Comparison of ENCODE assay signal across 9 mouse cellular contexts in the genomic region with DNA sequence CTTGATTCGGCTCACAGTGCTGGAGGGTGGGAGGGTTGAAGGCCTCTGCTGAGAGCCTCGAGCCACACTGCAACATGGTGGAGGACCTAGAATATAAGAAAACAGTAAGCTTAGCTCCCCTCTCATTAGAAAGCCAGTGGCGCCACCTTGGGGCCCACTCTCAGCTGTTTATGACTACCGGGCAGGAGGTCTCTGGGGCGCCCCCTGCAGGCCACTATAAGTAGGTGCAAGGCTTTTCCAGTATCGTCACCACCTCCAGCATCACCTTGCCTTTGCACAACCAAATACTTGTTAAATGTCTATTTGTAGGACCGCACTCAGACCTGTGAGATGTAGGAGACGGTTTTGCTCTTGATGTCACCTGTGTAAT. TPM values are rescaled to one million over a fixed set of nuclear protein-coding genes. Genes with fewer than 3 reads are reported as not detected.
DNase-seq lines count a peak whose midpoint lies in the region; ATAC-seq and TF ChIP-seq lines count a peak whose summit lies in the region.
"Had no signal": no experiment of that assay in that cellular context is flagged by ENCODE, and none has a peak within 500 bp of the region (broad histone marks: within the 10 kb centered on the region; RNA-seq: fewer than 3 reads in every experiment).

No protein-coding gene starts in this region.

- H3K27me3 ChIP-seq in forebrain, embryonic 11.5 days (ENCODE audit: control insufficient read depth, insufficient read depth, low read length) = no peaks in the 10 kb centered on the region
- no peaks in the 10 kb centered on the region for H3K27me3 ChIP-seq in forebrain, embryonic 15.5 days
- no peaks in the 10 kb centered on the region for H3K27me3 ChIP-seq in small intestine, adult 2 months (ENCODE audit: control insufficient read depth, insufficient read depth, low read length)

- H3K4me2 ChIP-seq in forebrain, embryonic 11.5 days (ENCODE audit: low read depth, low read length, severe bottlenecking) = no peak overlapping the region
- no peak overlapping the region for H3K4me2 ChIP-seq in forebrain, embryonic 15.5 days (replicated peaks)

- no peaks in the 10 kb centered on the region for H3K36me3 ChIP-seq in forebrain, embryonic 11.5 days (ENCODE audit: control insufficient read depth, insufficient read depth, low read length)
- H3K36me3 ChIP-seq in forebrain, embryonic 15.5 days = no peaks in the 10 kb centered on the region
- H3K36me3 ChIP-seq in small intestine, adult 2 months (ENCODE audit: control insufficient read depth, insufficient read depth, low read length) = no peaks in the 10 kb centered on the region

- no peaks in the 10 kb centered on the region for H3K4me1 ChIP-seq in forebrain, embryonic 11.5 days (replicated peaks; ENCODE audit: control insufficient read depth, insufficient read depth, low read length)
- H3K4me1 ChIP-seq in forebrain, embryonic 15.5 days = peaks cover 2% of the 10 kb centered on the region; the same call in 1 of the 2 replicates
- H3K4me1 ChIP-seq in small intestine, adult 2 months (ENCODE audit: control insufficient read depth, insufficient read depth, insufficient read length, low read length) = no peaks in the 10 kb centered on the region

- DNase-seq in forebrain, embryonic 11.5 days (ENCODE audit: low spot score) = peak; percentile 76
- DNase-seq in adipocyte (ENCODE audit: low spot score) = peak; percentile 51
- peak; percentile 31 to 59 for DNase-seq in cerebellum, postnatal 4 days (ENCODE audit: low spot score in 2 of 2)
- peak; percentile 47 to 61 for DNase-seq in heart, adult 18-20 months
- peak; percentile 65 to 71 for DNase-seq in layer of hippocampus, adult 2 months (ENCODE audit: low spot score in 2 of 2)
- DNase-seq in lung, postnatal 10 days = peak; percentile 78

- no peak overlapping the region for H3K9ac ChIP-seq in forebrain, embryonic 11.5 days (ENCODE audit: low read length)
- H3K9ac ChIP-seq in forebrain, embryonic 15.5 days (replicated peaks) = no peak overlapping the region

- no peak overlapping the region for H3K4me3 ChIP-seq in forebrain, embryonic 11.5 days (ENCODE audit: low read depth, low read length)
- no peak overlapping the region for H3K4me3 ChIP-seq in forebrain, embryonic 15.5 days
- no peak overlapping the region for H3K4me3 ChIP-seq in layer of hippocampus, adult 2 months
- H3K4me3 ChIP-seq in small intestine, adult 2 months (ENCODE audit: low read depth, low read length) = no peak overlapping the region

- no peak for TF ChIP-seq POLR2A in small intestine, adult 2 months (IDR thresholded peaks at IDR 0.05; ENCODE audit: low read depth, low read length)

- WGBS in forebrain, embryonic 11.5 days = 42% methylated on average over 8 of the region's 8 CpGs
- WGBS in forebrain, embryonic 15.5 days = 39% methylated on average over 8 of the region's 8 CpGs
- 33% methylated on average over 8 of the region's 8 CpGs for WGBS in small intestine, adult 2 months

- no peak overlapping the region for H3K27ac ChIP-seq in forebrain, embryonic 11.5 days (ENCODE audit: low read depth, low read length)
- H3K27ac ChIP-seq in forebrain, embryonic 15.5 days (replicated peaks) = no peak overlapping the region
- no peak overlapping the region for H3K27ac ChIP-seq in layer of hippocampus, adult 2 months
- no peak overlapping the region for H3K27ac ChIP-seq in small intestine, adult 2 months (ENCODE audit: insufficient read depth, low read depth, low read length)
- H3K27ac ChIP-seq: macrophage had no signal

- no peaks in the 10 kb centered on the region for H3K9me3 ChIP-seq in forebrain, embryonic 11.5 days (ENCODE audit: control insufficient read depth, low read length)
- H3K9me3 ChIP-seq in forebrain, embryonic 15.5 days = no peaks in the 10 kb centered on the region

- no peak for ATAC-seq in forebrain, embryonic 11.5 days (replicated peaks; ENCODE audit: low FRiP score)
- no peak for ATAC-seq in forebrain, embryonic 15.5 days (replicated peaks)

- peak; percentile 98 for TF ChIP-seq CTCF in layer of hippocampus, adult 2 months (conservative IDR thresholded peaks at IDR 0.05)
- peak; percentile 74; the same call in 1 of the 2 replicates for TF ChIP-seq CTCF in small intestine, adult 2 months (IDR thresholded peaks at IDR 0.05; ENCODE audit: extremely low read depth, insufficient read length, insufficient replicate concordance, low read depth, low read length)

RNA-seq across cellular contexts. Expression of a gene that starts 21.3 kb away (rescaled TPM):
- polyA plus RNA-seq in forebrain, embryonic 11.5 days (2014; fragmentation: Nextera tagmentation; extraction: Ambion mirVana) = not detected in 2 replicates
- polyA plus RNA-seq in forebrain, embryonic 15.5 days (2015; fragmentation: Nextera tagmentation; extraction: Ambion mirVana) = 0.69 and 1.1 TPM in 2 replicates
- total RNA-seq in heart, adult 18-20 months (2021) = 1 to 10 TPM in 1 of 2 experiments, under 1 TPM in 1; 0.87 to 1.2 TPM
- total RNA-seq in layer of hippocampus, adult 2 months (2021) = 1 to 10 TPM; 1.1 to 1.8 TPM
- not detected in 2 replicates for polyA plus RNA-seq in small intestine, adult 2 months (2012; rRNA removed)
- polyA plus RNA-seq: macrophage had no signal

RNA-seq across cellular contexts. Expression of a gene that starts 24.9 kb away (rescaled TPM):
- polyA plus RNA-seq in forebrain, embryonic 11.5 days (2014; fragmentation: Nextera tagmentation; extraction: Ambion mirVana) = 5,773 and 5,896 TPM in 2 replicates
- polyA plus RNA-seq in forebrain, embryonic 15.5 days (2015; fragmentation: Nextera tagmentation; extraction: Ambion mirVana) = 5,603 and 5,963 TPM in 2 replicates
- total RNA-seq in heart, adult 18-20 months (2021) = 1,000 to 10,000 TPM; 8,094 to 8,438 TPM
- total RNA-seq in layer of hippocampus, adult 2 months (2021) = 100 to 1,000 TPM; 253 to 450 TPM
- 106 and 108 TPM in 2 replicates for polyA plus RNA-seq in small intestine, adult 2 months (2012; rRNA removed)
- polyA plus RNA-seq: macrophage had no signal

RNA-seq across cellular contexts. Expression of a gene that starts 26.4 kb away (rescaled TPM):
- polyA plus RNA-seq in forebrain, embryonic 11.5 days (2014; fragmentation: Nextera tagmentation; extraction: Ambion mirVana) = 27.7 and 28.4 TPM in 2 replicates
- polyA plus RNA-seq in forebrain, embryonic 15.5 days (2015; fragmentation: Nextera tagmentation; extraction: Ambion mirVana) = 17.3 and 18.0 TPM in 2 replicates
- 1 to 10 TPM; 5.9 to 6.1 TPM for total RNA-seq in heart, adult 18-20 months (2021)
- total RNA-seq in layer of hippocampus, adult 2 months (2021) = 10 to 100 TPM; 10.2 to 11.1 TPM
- polyA plus RNA-seq in small intestine, adult 2 months (2012; rRNA removed) = 1.7 and 2.4 TPM in 2 replicates

RNA-seq across cellular contexts. Expression of a gene that starts 34.4 kb away (rescaled TPM):
- polyA plus RNA-seq in forebrain, embryonic 11.5 days (2014; fragmentation: Nextera tagmentation; extraction: Ambion mirVana) = 5.8 and 6.3 TPM in 2 replicates
- 1.6 and 2.5 TPM in 2 replicates for polyA plus RNA-seq in forebrain, embryonic 15.5 days (2015; fragmentation: Nextera tagmentation; extraction: Ambion mirVana)
- total RNA-seq in heart, adult 18-20 months (2021) = 1 to 10 TPM in 1 of 2 experiments, not detected in 1; 1.4 TPM
- 1 to 10 TPM; 1.0 to 1.7 TPM for total RNA-seq in layer of hippocampus, adult 2 months (2021)
- polyA plus RNA-seq in small intestine, adult 2 months (2012; rRNA removed) = not detected in 2 replicates
- polyA plus RNA-seq: macrophage had no signal

RNA-seq across cellular contexts. Expression of a gene that starts 37.9 kb away (rescaled TPM):
- polyA plus RNA-seq in forebrain, embryonic 11.5 days (2014; fragmentation: Nextera tagmentation; extraction: Ambion mirVana) = 3,025 and 3,069 TPM in 2 replicates
- polyA plus RNA-seq in forebrain, embryonic 15.5 days (2015; fragmentation: Nextera tagmentation; extraction: Ambion mirVana) = 2,103 and 2,256 TPM in 2 replicates
- 1,000 to 10,000 TPM; 7,280 to 8,683 TPM for total RNA-seq in heart, adult 18-20 months (2021)
- total RNA-seq in layer of hippocampus, adult 2 months (2021) = 100 to 1,000 TPM; 315 to 509 TPM
- polyA plus RNA-seq in small intestine, adult 2 months (2012; rRNA removed) = 54.1 and 70.6 TPM in 2 replicates
- polyA plus RNA-seq: macrophage had no signal

Comparison
In these comparisons a context has a peak if more than half of its experiments do, and no peak if none do; other contexts are left out.
1. RNA of a gene that starts 24.9 kb away (polyA plus RNA-seq): 5,603 to 5,963 TPM in forebrain, embryonic 15.5 days and 5,773 to 5,896 TPM in forebrain, embryonic 11.5 days; 106 to 108 TPM in small intestine, adult 2 months; every median in the first group is over 10 times any median in the second.
2. Peak in every context shown above with its lines, with median percentiles within 50 percentile points of each other: DNase-seq.